Mouse (Mus musculus) midbrain, embryonic 11.5 days (tissue): ENCODE measurements around the gene Tdrkh. TPM values are rescaled to one million over a fixed set of nuclear protein-coding genes. Genes with fewer than 3 reads are reported as not detected.

Experiments used
- ATAC-seq: fragments of 200-750 bp; cut with Nextera tagmentation; 2 replicates; pipeline ENCODE4 v1.8.0; 2017; ENCODE audit warnings: moderate TSS enrichment, moderate library complexity; ENCODE audit not compliant: low FRiP score
- DNase-seq: peaks from one replicate; pipeline ENCODE4 v3.0.0; 2015; ENCODE audit warnings: low spot score; ENCODE audit errors: missing footprints
- H3K27ac ChIP-seq: fragments of 300-500 bp; sonication (generic); 2 replicates; pipeline ENCODE4 v1.5.1; 2014; ENCODE audit warnings: low read depth, low read length
- H3K27me3 ChIP-seq: fragments of 300-500 bp; sonication (generic); 2 replicates; pipeline ENCODE4 v1.6.1; 2014; ENCODE audit warnings: mild to moderate bottlenecking, low read length, moderate library complexity, mixed read lengths; ENCODE audit not compliant: control insufficient read depth, insufficient read depth
- H3K36me3 ChIP-seq: fragments of 300-500 bp; sonication (generic); 2 replicates; pipeline ENCODE4 v1.6.1; 2014; ENCODE audit warnings: mild to moderate bottlenecking, low read length, moderate library complexity, mixed read lengths; ENCODE audit not compliant: control insufficient read depth, insufficient read depth
- H3K4me1 ChIP-seq: fragments of 300-500 bp; sonication (generic); 2 replicates; pipeline ENCODE4 v1.6.1; 2014; ENCODE audit warnings: low read length; ENCODE audit not compliant: control insufficient read depth, insufficient read depth
- H3K4me2 ChIP-seq: fragments of 300-500 bp; sonication (generic); 2 replicates; pipeline ENCODE4 v1.6.1; 2014; ENCODE audit warnings: mild to moderate bottlenecking, moderate library complexity
- H3K4me3 ChIP-seq: fragments of 300-500 bp; sonication (generic); 2 replicates; pipeline ENCODE4 v1.5.1; 2014; ENCODE audit warnings: low read depth, low read length
- H3K9ac ChIP-seq: fragments of 300-500 bp; sonication (generic); 2 replicates; pipeline ENCODE4 v1.6.1; 2014; ENCODE audit warnings: low read length
- H3K9me3 ChIP-seq: fragments of 300-500 bp; sonication (generic); 2 replicates; pipeline ENCODE4 v1.6.1; 2016; ENCODE audit warnings: low read length; ENCODE audit not compliant: control insufficient read depth
- WGBS: fragments of 180-500 bp; shearing (Covaris S2); extraction: QIAGEN DNeasy Blood & Tissue Kit; methylation state at CpG from one replicate; pipeline ENCODE4 v1.1.7; 2014; 5-methylcytosine and 5-hydroxymethylcytosine counted together
- polyA plus RNA-seq: library from polyadenylated mRNA; unstranded; fragments of >200 nt; fragmentation: Nextera tagmentation; extraction: Ambion mirVana; gene quantifications from 2 replicates; pipeline ENCODE4 v1.2.1, GENCODE M21; 2014

Gene Tdrkh
- polyA plus RNA-seq, 1 experiment from 2014 or later = 55.3 TPM

- H3K4me1 ChIP-seq = no peaks in the 10 kb centered on the region
- no peak for ATAC-seq
- H3K9me3 ChIP-seq = no peaks in the 10 kb centered on the region
- no peak for DNase-seq
- 77% methylated on average over 9 of the region's 9 CpGs for WGBS
- no peak overlapping the region for H3K27ac ChIP-seq
- no peak overlapping the region for H3K9ac ChIP-seq
- no peak overlapping the region for H3K4me3 ChIP-seq
- no peaks in the 10 kb centered on the region for H3K27me3 ChIP-seq
- no peak overlapping the region for H3K4me2 ChIP-seq
- no peaks in the 10 kb centered on the region for H3K36me3 ChIP-seq
Observed at GRCm38 (mm10) chr3:94436420-94436819, 23.3 kb downstream of the Tdrkh start.

GRCm38 (mm10) chr3:94441182-94441581 lies 28.1 kb downstream of the Tdrkh start:
- Histone ChIP-seq H3K27me3 (no peaks in the 10 kb centered on the region), H3K9me3 (no peaks in the 10 kb centered on the region), H3K9ac (no peak overlapping the region), H3K27ac (no peak overlapping the region), H3K4me1 (peaks cover 5% of the 10 kb centered on the region), H3K4me3 (no peak overlapping the region), H3K4me2 (no peak overlapping the region), H3K36me3 (peaks cover 3% of the 10 kb centered on the region)
- DNase-seq (no peak), ATAC-seq (no peak)
- WGBS = 41% methylated on average over 3 of the region's 3 CpGs

GRCm38 (mm10) chr3:94442951-94443596 lies 30.0 kb downstream of the Tdrkh start, which contains the start of gene Mrpl9:
TSS of gene Mrpl9 (plus strand) at chr3:94443318.
- peak; percentile 100 for DNase-seq
- peaks cover 5% of the 10 kb centered on the region for H3K4me1 ChIP-seq
- peak; percentile 98 for ATAC-seq
- no peak within 1 kb of the TSS for H3K27ac ChIP-seq
- no peaks in the 10 kb centered on the region for H3K27me3 ChIP-seq
- peak within 1 kb of the TSS; percentile 84 for H3K4me2 ChIP-seq
- 1% methylated on average over 39 of the region's 39 CpGs for WGBS
- H3K36me3 ChIP-seq = peaks cover 10% of the 10 kb centered on the region
- H3K9ac ChIP-seq = peak within 1 kb of the TSS; percentile 79
- H3K4me3 ChIP-seq = peak within 1 kb of the TSS; percentile 70
- no peaks in the 10 kb centered on the region for H3K9me3 ChIP-seq

- ATAC-seq = no peak
- peak within 1 kb of the TSS; percentile 79 for H3K9ac ChIP-seq
- peak within 1 kb of the TSS; percentile 84 for H3K4me2 ChIP-seq
- no peaks in the 10 kb centered on the region for H3K27me3 ChIP-seq
- no peak within 1 kb of the TSS for H3K27ac ChIP-seq
- H3K4me1 ChIP-seq = peaks cover 5% of the 10 kb centered on the region
- peak within 1 kb of the TSS; percentile 70 for H3K4me3 ChIP-seq
- under 1% methylated on average over 24 of the region's 24 CpGs for WGBS
- no peak for DNase-seq
- H3K36me3 ChIP-seq = peaks cover 13% of the 10 kb centered on the region
- H3K9me3 ChIP-seq = no peaks in the 10 kb centered on the region
Observed at GRCm38 (mm10) chr3:94443597-94443964, 30.5 kb downstream of the Tdrkh start, which contains the start of gene Oaz3. TSS of gene Oaz3 (minus strand) at chr3:94443915.

GRCm38 (mm10) chr3:94449377-94449776 lies 36.3 kb downstream of the Tdrkh start:
- Histone ChIP-seq H3K4me1 (peaks cover 1% of the 10 kb centered on the region), H3K36me3 (peaks cover 15% of the 10 kb centered on the region)
- WGBS = 93% methylated on average over 2 of the region's 2 CpGs

GRCm38 (mm10) chr3:94456529-94457000 lies 43.5 kb downstream of the Tdrkh start:
- Histone ChIP-seq H3K4me2 (peak overlapping the region; percentile 39), H3K4me3 (peak overlapping the region; percentile 23; the same call in 1 of the 2 replicates), H3K27me3 (no peaks in the 10 kb centered on the region), H3K9ac (peak overlapping the region; percentile 20; the same call in 1 of the 2 replicates), H3K36me3 (no peaks in the 10 kb centered on the region), H3K4me1 (no peaks in the 10 kb centered on the region), H3K9me3 (no peaks in the 10 kb centered on the region), H3K27ac (no peak overlapping the region)
- ATAC-seq = peak; percentile 94
- peak; percentile 98 for DNase-seq
- WGBS = 3% methylated on average over 12 of the region's 12 CpGs

More at GRCm38 (mm10) chr3:94449377-94449776, 36.3 kb downstream of the Tdrkh start:
- Histone ChIP-seq H3K9me3 (no peaks in the 10 kb centered on the region), H3K27ac (no peak overlapping the region), H3K4me2 (no peak overlapping the region), H3K9ac (no peak overlapping the region), H3K27me3 (no peaks in the 10 kb centered on the region), H3K4me3 (no peak overlapping the region)
- DNase-seq (no peak), ATAC-seq (no peak)

GRCm38 (mm10) chr3:94457055-94457454 lies 44.0 kb downstream of the Tdrkh start:
- DNase-seq (no peak), ATAC-seq (no peak)
- 83% methylated on average over 3 of the region's 3 CpGs for WGBS
- H3K4me1 ChIP-seq = no peaks in the 10 kb centered on the region
- no peak overlapping the region for H3K27ac ChIP-seq
- H3K9me3 ChIP-seq = no peaks in the 10 kb centered on the region
- H3K27me3 ChIP-seq = no peaks in the 10 kb centered on the region
- H3K4me3 ChIP-seq = no peak overlapping the region
- no peak overlapping the region for H3K9ac ChIP-seq
- no peaks in the 10 kb centered on the region for H3K36me3 ChIP-seq
- H3K4me2 ChIP-seq = no peak overlapping the region

- no peak overlapping the region for H3K27ac ChIP-seq
- DNase-seq (peak; percentile 17), ATAC-seq (no peak)
- 100% methylated on average over 2 of the region's 2 CpGs for WGBS
- no peak overlapping the region for H3K4me2 ChIP-seq
- H3K9me3 ChIP-seq = no peaks in the 10 kb centered on the region
- H3K36me3 ChIP-seq = no peaks in the 10 kb centered on the region
- no peaks in the 10 kb centered on the region for H3K27me3 ChIP-seq
- H3K9ac ChIP-seq = no peak overlapping the region
- peaks cover 12% of the 10 kb centered on the region for H3K4me1 ChIP-seq
- no peak overlapping the region for H3K4me3 ChIP-seq
Observed at GRCm38 (mm10) chr3:94459834-94460233, 46.8 kb downstream of the Tdrkh start.

- ATAC-seq = peak; percentile 84
- no peak overlapping the region for H3K9ac ChIP-seq
- peaks cover 12% of the 10 kb centered on the region for H3K4me1 ChIP-seq
- no peaks in the 10 kb centered on the region for H3K9me3 ChIP-seq
- no peak overlapping the region for H3K4me3 ChIP-seq
- peak overlapping the region; percentile 20 for H3K27ac ChIP-seq
- no peaks in the 10 kb centered on the region for H3K36me3 ChIP-seq
- WGBS = 37% methylated on average over 11 of the region's 11 CpGs
- peak; percentile 83 for DNase-seq
- no peaks in the 10 kb centered on the region for H3K27me3 ChIP-seq
- H3K4me2 ChIP-seq = no peak overlapping the region
Observed at GRCm38 (mm10) chr3:94463926-94464578, 51.0 kb downstream of the Tdrkh start.
